Mouse (Mus musculus) adipocyte (in vitro differentiated cells): ENCODE results near the gene Slc2a6.

ENCODE experiments used
- DNase-seq: peaks from one replicate; pipeline ENCODE4 v3.0.0-alpha.2; 2016; ENCODE audit warnings: low spot score

Slc2a6 gene

GRCm38 (mm10) chr2:27027618-27028436, at the start of gene Slc2a6:
Slc2a6 (minus strand) TSS chr2:27027998.
- DNase-seq = no peak

GRCm38 (mm10) chr2:27075485-27075884, 47.7 kb upstream of the Slc2a6 start:
- peak; percentile 45 for DNase-seq

- DNase-seq = peak; percentile 47
Observed at GRCm38 (mm10) chr2:27074804-27075203, 47.0 kb upstream of the Slc2a6 start.

- no peak for DNase-seq
Observed at GRCm38 (mm10) chr2:27073407-27073806, 45.6 kb upstream of the Slc2a6 start.

- DNase-seq = no peak
Observed at GRCm38 (mm10) chr2:27071978-27072377, 44.2 kb upstream of the Slc2a6 start, which contains the start of gene Mymk. Mymk (minus strand) TSS chr2:27072179.

- peak; percentile 32 for DNase-seq
Observed at GRCm38 (mm10) chr2:27071137-27071536, 43.3 kb upstream of the Slc2a6 start.

GRCm38 (mm10) chr2:27070247-27070813, 42.5 kb upstream of the Slc2a6 start:
- no peak for DNase-seq

- no peak for DNase-seq
Observed at GRCm38 (mm10) chr2:27069646-27070045, 41.8 kb upstream of the Slc2a6 start.

- DNase-seq = no peak
Observed at GRCm38 (mm10) chr2:27067996-27068395, 40.2 kb upstream of the Slc2a6 start.

- DNase-seq = no peak
Observed at GRCm38 (mm10) chr2:27067124-27067523, 39.3 kb upstream of the Slc2a6 start.

GRCm38 (mm10) chr2:27059187-27059586, 31.4 kb upstream of the Slc2a6 start:
- no peak for DNase-seq

GRCm38 (mm10) chr2:27058751-27059150, 31.0 kb upstream of the Slc2a6 start:
- DNase-seq = no peak

GRCm38 (mm10) chr2:27058251-27058650, 30.5 kb upstream of the Slc2a6 start:
- DNase-seq = no peak

GRCm38 (mm10) chr2:27049408-27049807, 21.6 kb upstream of the Slc2a6 start:
- no peak for DNase-seq

GRCm38 (mm10) chr2:27045979-27046770, 18.4 kb upstream of the Slc2a6 start:
- no peak for DNase-seq

GRCm38 (mm10) chr2:27044641-27045040, 16.8 kb upstream of the Slc2a6 start:
- DNase-seq = no peak

- DNase-seq = peak; percentile 28
Observed at GRCm38 (mm10) chr2:27044166-27044565, 16.4 kb upstream of the Slc2a6 start.

- DNase-seq = peak; percentile 80
Observed at GRCm38 (mm10) chr2:27043461-27043860, 15.7 kb upstream of the Slc2a6 start.

GRCm38 (mm10) chr2:27042131-27042844, 14.5 kb upstream of the Slc2a6 start:
- peak; percentile 33 for DNase-seq

GRCm38 (mm10) chr2:27039286-27039685, 11.5 kb upstream of the Slc2a6 start:
- DNase-seq = no peak

- peak; percentile 68 for DNase-seq
Observed at GRCm38 (mm10) chr2:27038596-27038995, 10.8 kb upstream of the Slc2a6 start.

GRCm38 (mm10) chr2:27037008-27037407, 9.2 kb upstream of the Slc2a6 start:
- no peak for DNase-seq
